Mouse (Mus musculus): ENCODE data around the gene Gm49510. TPM values are rescaled to one million over a fixed set of nuclear protein-coding genes. Genes with fewer than 3 reads are reported as not detected.
A peak's percentile ranks its signal among the peaks of the same experiment; 100 is the strongest.

Gene Gm49510
- total RNA-seq, 1 experiment from 2014 or later: 1.0 TPM

DNA sequence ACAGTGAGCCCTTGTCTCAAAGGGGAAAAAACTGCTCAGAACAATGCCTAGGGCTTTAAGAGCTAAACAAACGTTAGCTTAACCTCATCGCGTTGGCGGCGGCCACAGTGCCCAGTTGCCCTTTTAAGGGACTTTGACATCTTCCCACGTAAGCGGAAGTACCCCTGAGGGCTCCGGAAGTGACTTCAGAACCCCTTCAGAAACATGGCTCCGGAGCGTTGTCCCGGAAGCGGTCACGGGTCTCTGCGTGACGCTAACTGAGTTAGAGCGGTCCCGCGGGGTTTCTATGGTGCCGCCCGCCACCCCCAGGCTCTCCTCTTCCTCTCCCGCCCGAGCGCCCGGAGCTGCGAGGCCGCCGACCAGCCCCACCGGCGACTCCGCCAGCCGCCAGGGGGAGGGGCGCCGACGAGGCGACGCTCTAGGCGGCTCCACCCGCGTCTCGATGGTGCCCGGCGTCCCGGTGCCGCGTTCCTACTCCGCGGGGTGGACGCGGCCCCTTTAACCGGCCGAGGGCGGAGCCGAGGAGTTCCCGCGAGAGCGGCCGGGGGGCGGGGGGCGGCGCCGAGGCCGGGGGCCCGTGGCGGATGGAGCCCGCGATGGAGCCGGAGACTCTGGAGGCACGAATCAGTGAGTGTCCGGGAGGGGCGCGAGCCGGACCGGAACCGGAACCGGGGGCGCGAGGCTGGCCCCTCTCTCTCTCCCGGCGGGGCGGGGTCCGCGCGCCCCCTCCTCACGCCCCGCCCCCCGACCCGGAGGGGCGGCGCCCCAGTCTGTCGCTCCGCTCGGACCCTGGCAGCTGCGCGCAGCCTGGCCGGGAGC, 22.3 kb upstream of the Gm49510 start, which contains the start of gene Gga1:
Gga1 (plus strand) TSS at position 200 of the 819 bp plus-strand sequence.
- peak; percentile 80 for ATAC-seq (ENCODE audit: extremely low read depth, insufficient number of reproducible peaks, low FRiP score, poor library complexity, severe bottlenecking)

DNA sequence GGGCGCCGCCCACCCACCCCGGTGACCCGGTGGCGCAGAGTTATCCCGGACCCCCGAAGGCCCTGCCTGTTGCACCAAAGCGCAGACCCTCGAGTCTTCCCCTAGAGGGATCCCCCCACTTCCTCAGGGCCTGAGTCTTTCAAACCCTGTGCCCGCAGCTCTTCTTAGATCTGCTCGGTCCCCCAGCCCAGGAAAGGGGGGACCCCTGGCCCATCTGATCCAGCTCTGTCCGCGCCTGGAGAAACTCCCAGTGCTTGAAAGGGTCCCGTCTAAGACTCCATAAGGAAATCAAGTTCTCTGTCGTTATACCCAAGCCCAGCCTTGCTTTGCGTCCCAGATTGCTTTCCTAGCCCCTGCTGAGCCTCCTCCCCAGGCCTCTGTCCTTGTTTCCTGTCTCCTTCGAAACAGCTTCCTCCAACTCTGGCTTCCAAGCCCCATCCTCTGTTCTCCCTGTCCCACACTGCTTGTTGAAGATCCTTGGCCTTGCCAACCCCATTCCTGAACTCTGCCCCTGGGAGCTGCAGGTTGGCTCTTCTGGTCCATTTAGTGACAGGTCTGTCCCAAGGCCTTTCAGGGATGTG, 21.6 kb upstream of the Gm49510 start:
- no peak for ATAC-seq (ENCODE audit: extremely low read depth, insufficient number of reproducible peaks, low FRiP score, poor library complexity, severe bottlenecking)

DNA sequence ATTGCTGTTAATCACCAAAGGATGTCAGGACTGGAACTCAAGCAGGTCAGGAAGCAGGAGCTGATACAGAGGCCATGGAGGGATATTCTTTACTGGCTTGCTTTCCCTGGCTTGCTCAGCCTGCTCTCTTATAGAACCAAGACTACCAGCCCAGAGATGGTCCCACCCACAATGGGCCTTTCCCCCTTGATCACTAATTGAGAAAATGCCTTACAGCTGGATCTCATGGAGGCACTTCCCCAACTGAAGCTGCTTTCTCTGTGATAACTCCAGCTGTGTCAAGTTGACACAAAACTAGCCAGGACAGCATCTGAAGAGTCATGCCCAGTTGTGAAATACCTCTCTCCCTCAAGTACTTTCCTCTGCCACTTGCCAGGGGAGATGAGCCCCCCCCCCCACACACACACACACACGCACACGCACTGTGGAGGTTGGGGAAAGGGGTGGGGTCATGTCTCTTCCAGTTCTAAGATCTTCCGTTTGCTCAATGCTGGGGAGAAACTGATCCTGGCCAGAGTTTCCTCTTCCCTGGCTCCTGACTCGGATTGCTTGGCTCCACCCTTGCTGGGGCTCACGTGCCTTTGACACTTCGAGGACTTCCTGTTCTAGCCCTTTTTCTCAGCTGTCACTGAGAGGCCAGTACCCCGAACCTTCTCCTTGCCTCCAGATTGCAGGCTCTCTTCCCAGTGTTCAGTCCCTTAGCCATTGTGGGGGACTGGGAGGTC, 20.5 kb upstream of the Gm49510 start:
- ATAC-seq (ENCODE audit: extremely low read depth, insufficient number of reproducible peaks, low FRiP score, poor library complexity, severe bottlenecking): peak; percentile 30

DNA sequence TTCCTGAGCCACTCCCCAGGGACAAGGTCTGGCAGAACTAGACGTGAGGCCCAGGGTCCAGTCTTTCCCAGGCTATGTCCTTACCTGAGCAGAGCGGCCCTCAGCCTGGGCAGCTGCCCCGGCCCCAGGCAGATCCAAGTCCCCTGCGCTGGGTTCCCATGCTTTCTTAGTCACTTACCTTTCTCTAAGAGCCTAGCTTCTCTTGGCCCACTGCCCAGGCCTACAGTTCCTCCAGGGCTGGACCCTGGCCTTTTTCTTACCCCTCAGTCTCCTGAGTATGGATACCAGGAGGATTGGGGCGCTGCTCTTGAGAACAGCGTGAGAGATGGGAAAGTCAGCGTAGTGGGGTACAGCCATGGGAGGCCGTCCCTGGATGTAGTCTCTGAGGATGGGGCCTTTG, 19.0 kb upstream of the Gm49510 start:
- ATAC-seq (ENCODE audit: extremely low read depth, insufficient number of reproducible peaks, low FRiP score, poor library complexity, severe bottlenecking): no peak

DNA sequence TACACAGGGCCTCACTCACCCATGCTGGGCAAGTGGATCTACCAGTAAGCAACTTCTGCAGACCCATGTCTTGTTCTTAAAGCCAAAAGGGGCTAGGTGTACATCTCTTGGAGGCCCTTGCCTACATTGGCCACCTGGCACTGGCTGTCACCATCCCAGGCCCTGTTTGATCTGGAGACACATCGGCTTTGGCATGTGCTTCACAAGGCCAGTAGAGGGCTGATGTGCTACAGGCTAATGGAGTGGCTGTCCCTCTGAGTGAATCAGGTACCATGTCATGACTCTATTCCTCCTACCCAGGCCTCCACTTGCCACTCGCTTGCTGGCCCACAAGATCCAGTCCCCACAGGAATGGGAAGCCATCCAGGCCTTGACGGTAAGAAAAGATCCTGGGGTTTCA, 17.6 kb upstream of the Gm49510 start:
- no peak for ATAC-seq (ENCODE audit: extremely low read depth, insufficient number of reproducible peaks, low FRiP score, poor library complexity, severe bottlenecking)

DNA sequence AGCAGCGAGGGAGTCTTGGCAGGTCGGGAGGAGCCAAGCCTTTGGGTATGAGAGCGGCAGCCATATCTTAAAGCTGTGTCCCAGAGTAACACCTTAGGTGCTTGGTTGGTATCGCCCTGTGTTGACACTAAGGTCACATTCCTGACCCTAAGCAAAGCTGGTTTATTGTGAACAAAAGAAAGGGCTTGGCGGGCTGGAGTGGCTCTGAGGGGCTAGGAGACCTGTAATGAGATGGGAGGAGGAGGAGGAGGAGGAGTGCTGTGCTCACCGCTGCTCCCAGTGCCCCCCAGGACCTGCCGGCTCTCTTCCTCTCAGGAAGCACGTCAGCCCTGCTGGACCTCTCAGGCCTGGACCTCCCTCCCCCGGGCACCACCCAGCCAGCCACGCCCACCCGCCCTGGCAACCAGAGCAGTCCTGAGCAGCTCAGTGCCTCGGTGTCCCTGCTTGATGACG, 10.0 kb upstream of the Gm49510 start:
- ATAC-seq (ENCODE audit: extremely low read depth, insufficient number of reproducible peaks, low FRiP score, poor library complexity, severe bottlenecking): no peak

DNA sequence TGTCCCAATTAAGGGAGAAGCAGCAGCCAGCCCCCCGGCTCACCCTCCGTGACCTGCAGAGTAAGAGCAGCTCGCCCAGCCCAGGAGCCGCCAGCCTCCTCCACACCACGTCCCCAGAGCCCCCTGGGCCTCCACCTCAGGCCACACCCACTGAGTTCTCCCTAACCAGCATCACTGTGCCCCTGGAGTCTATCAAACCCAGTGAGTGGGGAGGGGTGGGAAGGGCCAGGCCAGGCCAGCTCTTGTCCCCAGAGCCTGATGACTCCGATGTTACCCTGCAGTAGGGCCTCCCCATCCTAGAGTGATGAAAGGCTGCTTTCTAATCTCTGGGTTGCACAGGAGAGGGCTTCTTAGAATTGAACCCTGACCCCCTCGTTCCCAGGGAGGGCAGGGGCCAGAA, 7.0 kb upstream of the Gm49510 start:
- ATAC-seq (ENCODE audit: extremely low read depth, insufficient number of reproducible peaks, low FRiP score, poor library complexity, severe bottlenecking): no peak

DNA sequence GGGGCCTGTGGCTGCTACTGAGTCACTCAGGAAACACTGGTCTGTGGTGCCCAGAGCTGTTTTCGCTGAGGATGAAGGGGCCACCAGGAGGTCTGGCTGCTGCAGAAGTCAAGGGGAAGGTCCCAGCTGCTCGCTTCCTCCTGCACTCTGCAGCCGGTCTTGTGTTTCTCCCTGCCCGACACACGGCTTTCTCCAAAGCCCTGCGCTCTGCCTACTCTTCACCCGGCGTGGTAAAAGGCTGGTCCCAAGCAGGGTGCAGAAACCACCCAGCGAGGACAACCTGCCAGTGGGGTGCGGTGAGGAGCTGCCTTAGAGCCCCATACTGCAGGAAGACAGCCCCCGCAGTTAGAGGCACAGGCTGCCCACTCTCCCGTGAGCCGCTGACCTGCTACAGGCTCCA, 4.7 kb upstream of the Gm49510 start:
- ATAC-seq (ENCODE audit: extremely low read depth, insufficient number of reproducible peaks, low FRiP score, poor library complexity, severe bottlenecking): no peak

DNA sequence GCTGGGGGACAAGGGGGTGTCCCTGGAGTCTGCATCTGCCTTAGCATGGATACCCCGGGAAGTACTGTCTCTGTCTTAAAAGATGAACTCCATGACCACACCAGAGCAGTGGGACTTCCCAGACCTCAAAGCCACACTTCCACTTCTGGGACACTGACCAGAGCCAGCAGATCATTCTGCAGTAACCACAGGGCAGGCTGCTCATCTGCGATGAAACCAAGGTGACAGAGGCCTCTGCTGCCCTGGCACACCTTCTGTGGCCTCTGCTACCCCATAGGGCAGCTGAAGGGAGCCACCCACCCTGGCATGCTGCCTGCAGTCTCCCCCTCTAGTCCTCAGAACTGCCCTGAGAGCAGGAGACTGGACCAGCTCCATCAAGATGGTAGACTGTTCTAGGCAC, 3.7 kb upstream of the Gm49510 start:
- no peak for ATAC-seq (ENCODE audit: extremely low read depth, insufficient number of reproducible peaks, low FRiP score, poor library complexity, severe bottlenecking)

DNA sequence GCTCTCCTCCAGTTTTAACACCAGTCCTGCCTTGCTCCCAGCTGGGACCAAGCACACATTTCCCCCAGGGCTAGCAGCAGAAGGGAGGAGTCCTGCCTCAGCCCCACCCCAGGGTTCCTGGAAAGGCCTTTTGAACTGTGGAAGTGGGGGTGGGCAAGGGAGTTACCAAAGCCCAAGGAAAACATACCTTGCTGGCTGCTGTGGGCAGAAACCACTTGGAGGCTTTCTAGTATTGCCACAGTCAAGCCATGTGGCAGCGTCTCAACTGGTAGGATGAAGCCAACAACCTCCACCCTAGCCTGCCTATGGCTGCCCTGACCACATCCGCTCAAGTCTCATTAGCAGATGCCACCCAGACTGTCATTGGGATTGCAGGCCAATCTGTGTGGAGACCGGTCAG, 3.3 kb upstream of the Gm49510 start:
- ATAC-seq (ENCODE audit: extremely low read depth, insufficient number of reproducible peaks, low FRiP score, poor library complexity, severe bottlenecking): no peak; the same call in 1 of the 2 replicates

DNA sequence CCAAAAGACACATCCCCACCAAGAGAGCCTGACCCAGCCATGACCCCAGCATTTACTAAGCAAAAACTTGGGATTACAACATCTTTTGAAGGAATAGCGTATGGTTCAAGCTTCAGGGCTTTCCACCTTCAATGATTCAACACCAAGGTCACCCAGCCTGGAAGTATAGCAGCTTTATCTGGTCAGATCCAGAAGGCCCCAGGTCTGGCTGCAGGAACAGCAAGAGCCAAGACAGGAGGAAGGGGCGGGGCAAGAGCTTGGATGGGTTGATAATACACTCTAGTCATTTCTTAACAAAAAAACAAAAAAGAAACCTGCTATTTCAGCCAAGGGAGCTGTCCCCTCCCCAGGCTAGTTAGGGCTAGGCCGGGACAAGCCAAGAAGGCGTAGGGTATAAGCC, 2.0 kb upstream of the Gm49510 start:
- no peak for ATAC-seq (ENCODE audit: extremely low read depth, insufficient number of reproducible peaks, low FRiP score, poor library complexity, severe bottlenecking)

DNA sequence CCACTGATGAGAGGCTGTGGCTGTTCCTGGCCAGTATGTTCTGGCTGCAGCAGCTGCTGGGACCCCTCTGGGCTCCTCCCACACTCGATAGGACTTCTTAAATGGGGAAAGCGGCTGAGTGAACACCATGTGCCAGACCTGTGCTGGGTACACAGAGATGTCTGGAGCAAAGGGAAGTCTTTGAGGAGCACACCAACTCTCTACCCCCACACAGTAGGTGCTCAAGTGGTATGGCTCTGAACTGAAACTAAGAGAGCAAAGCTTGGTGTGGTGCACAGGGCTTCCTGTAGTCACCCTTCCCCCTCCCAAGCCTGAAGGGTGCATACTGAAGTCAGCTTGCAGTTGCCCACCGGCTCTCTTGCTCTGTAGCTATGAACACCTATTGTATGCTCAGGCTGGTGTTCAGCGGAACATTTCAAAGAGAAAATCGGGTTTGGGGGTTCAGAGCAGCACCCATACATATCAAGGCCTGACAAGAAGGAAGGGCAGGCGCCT, 913 bp upstream of the Gm49510 start:
- ATAC-seq (ENCODE audit: extremely low read depth, insufficient number of reproducible peaks, low FRiP score, poor library complexity, severe bottlenecking): peak; percentile 37; the same call in 1 of the 2 replicates

DNA sequence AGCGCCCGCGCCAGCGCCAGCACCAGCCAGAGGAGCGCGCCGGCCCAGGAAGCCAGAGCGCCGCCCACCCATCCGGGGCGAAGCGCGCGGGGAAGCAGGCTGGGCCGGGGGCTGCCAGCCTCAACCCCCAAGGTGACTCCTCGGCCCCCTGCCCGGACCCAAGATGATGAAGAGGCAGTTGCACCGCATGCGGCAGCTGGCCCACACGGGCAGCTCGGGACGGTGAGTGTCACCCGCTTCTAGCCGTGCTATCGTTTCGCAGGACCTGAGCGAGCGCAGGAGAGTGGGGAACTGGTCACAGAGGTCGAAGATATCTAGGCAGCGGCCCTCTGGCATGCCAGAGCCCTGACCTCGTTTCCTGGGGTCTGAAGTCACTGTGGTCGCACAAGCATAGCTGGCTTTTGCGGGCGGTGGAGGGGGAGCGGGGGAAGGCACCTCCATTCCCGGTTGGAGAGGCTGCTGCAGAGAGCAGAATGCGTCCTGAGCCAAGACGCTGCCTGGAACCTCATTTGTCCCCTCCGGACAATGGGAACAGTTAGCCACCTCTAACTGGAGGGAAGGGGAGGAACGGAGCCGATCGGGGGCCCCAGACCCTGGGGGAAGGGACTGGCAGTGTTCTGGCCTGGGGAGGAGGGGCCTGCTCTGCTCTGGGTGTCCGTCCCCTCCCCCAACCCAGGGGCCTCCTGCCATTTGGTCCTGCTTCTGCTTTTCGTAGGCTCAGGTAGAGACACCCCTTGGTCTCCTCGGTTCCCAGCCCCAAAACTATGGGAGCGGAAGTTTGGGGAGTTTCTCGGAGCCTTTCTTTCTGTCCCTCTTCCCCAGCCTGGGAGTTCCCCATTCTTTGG, 495 bp downstream of the Gm49510 start, which contains the start of gene Sh3bp1:
Sh3bp1 (plus strand) TSS at position 29 of the 845 bp plus-strand sequence.
- peak; percentile 28 for ATAC-seq (ENCODE audit: extremely low read depth, insufficient number of reproducible peaks, low FRiP score, poor library complexity, severe bottlenecking)

DNA sequence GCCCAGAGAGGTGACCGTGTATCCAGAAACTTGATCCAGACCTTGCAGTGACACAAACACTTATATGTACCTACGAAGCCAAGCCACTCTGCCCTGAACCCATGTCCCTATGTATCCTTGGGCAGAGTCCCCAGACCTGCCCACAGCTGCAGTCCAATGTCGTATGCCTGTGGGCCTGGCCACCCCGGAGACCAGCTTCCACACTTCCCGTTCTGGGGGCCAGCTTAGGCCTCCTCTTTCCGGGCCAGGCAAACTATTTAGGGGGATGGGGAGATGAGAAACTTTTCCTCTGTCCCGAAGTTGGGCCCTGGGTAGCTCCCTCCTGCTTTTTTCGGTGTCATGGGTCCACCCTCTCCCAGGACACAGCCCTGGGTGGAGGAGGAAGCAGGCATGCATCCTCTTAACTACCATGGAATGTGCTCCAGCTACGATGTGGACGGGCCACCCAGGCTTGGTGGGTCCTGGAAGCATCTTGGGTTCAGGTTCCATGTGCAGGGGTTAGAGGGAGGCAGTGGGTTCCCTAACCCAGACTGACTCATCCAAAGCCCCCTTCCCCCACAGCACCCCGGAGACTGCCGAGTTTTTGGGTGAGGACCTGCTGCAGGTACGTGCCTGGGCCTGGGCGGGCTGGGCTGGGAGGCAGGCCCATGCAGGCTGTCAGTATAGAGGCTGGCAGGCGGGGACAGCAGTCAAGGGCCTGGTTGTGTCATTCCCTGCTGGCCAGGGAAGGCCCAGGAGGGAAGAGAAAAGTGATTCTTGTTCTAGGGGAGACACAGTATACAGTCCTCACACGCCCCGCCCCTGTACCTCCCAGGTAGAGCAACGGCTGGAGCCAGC, 1.3 kb downstream of the Gm49510 start:
- no peak for ATAC-seq (ENCODE audit: extremely low read depth, insufficient number of reproducible peaks, low FRiP score, poor library complexity, severe bottlenecking)

DNA sequence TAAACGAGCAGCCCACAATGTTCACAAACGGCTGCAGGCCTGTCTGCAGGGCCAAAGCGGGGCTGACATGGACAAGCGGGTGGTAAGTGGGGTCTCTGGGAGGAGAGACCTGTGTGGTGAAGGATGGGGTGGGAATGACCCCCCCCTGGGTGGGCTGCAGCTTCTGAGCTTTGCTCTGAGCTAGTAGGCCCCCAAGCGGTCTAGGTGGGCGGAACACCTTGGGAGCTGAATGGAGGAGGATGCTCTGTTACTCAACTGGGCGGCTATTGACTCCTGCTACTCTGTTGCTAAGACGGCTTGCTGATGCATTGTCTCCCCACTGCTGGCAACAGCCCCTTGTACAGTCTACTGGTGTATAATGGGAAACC, 1.9 kb downstream of the Gm49510 start:
- no peak for ATAC-seq (ENCODE audit: extremely low read depth, insufficient number of reproducible peaks, low FRiP score, poor library complexity, severe bottlenecking)

DNA sequence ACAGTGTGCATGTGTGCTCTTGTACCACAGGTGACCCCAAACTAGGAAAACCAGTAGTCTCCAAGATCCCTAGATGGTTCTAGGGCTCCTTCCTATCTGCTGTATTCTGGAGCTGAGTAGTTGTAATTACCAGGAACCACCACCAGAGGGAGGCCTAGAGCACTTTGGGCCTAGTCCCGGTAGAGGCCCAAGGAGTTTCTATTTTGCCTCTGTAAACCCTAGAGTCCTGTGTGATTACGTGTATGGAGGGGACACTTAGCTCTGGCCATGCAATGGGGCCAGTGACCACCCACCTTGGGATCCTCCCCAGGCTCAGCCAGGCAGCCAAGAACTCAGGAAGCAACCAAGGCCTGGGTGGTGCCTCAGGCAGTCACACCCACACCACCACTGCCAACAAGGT, 3.8 kb downstream of the Gm49510 start:
- peak; percentile 49; the same call in 1 of the 2 replicates for ATAC-seq (ENCODE audit: extremely low read depth, insufficient number of reproducible peaks, low FRiP score, poor library complexity, severe bottlenecking)

DNA sequence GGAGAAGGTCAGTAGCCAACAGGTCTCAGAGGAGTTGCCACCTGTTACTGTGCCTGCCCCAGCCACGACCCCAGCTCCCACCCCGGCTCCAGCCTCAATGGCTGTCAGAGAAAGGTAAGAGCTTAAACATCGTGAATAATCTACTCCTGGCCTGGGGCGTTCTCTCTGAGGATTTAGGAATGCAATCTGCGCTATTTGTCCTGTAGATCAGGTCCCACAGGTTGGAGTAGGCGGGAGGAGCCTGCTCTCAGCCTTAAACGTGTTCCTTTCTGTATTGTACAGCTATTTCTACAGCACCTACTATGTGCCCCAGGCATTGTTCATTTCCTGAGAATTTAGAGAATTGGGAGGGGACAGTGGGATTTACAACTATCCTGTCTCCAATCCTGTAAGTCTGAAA, 8.9 kb downstream of the Gm49510 start:
- ATAC-seq (ENCODE audit: extremely low read depth, insufficient number of reproducible peaks, low FRiP score, poor library complexity, severe bottlenecking): no peak

DNA sequence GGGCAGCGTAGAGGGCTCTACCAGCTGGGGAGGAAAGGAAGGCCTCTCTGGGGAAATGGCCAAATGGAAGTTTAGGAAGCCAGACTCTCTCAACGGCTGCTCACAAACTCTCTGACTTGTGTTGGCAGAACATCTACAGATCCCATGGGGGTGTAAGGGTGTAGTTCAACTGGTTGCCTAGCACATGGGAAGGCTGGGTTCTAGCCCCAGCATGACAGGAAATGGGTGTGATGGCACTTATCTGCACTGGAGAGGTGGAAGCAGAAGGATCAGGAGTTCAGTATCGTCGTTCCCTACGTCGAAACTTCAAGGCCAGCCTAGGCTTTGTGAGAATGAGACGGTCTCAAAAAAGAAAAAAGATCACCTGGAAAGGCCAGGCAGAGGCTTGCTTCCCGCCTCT, 9.5 kb downstream of the Gm49510 start:
- no peak for ATAC-seq (ENCODE audit: extremely low read depth, insufficient number of reproducible peaks, low FRiP score, poor library complexity, severe bottlenecking)
